Mouse (Mus musculus) cerebellum, adult (tissue): ENCODE measurements around the gene Kifc3.

Experiments used
- ATAC-seq: cut with Nextera tagmentation; 2 replicates; pipeline ENCODE4 v1.9.2; 2017; ENCODE audit warnings: mild to moderate bottlenecking, moderate library complexity, mixed read lengths; ENCODE audit not compliant: insufficient number of reproducible peaks, low FRiP score, low TSS enrichment

Kifc3 gene

DNA sequence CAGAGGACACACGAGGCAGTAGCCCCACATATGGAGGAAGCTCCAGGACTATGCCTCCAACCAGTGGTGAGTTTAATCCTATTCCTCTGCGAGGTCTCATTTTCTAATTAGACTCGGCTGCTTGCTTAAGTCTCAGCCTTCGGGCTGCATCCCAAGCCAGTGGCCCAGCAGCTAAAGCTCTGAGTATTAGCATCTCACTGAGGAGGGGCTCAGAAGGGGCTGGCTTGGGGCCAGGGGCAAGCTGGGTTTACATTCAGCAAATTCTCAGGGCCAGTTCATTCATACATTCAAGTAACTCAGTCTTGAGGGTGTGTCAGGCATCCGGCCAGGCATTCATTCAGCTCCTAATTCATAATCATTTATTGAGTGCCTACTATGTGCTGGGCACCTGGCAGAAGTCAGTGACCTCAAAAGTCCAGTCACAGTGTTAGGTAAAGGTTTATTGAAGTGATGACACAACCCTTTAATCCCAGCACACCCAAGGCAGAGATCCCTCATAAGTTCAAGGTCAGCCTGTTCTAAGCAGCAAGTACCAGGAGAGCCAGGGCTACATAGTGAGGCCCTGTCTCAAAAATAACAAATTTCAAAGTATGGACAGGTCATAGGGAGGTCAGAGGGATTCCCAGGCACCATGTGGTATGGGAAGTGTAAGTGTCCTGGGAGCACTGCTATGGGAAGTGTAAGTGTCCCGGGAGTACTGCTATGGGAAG is 64.1 kb downstream of the Kifc3 start:
- no peak for ATAC-seq

DNA sequence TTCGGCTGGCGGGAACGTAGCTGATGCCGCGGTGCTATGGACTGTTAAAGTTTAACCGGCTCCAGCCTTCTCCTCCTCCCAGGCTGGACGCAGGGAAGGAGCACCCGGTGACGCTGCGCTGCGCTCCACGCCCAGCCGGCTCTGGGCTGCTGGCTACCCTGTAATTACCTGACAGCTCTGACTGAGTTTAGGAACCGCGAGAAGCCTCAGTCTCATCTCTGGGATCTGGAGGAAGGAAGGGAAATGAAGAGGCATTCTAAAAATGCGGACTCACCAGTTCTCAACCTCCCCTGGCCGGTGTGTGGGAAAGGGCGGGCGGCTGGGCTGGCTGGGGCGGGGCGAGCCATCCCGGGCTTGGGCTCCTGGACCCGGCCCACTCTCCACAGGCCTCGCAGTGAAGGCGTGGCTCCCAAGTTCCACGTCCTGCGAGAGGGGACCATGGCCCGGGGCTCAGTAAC is 64.9 kb downstream of the Kifc3 start:
- peak; percentile 47; the same call in 1 of the 2 replicates for ATAC-seq

DNA sequence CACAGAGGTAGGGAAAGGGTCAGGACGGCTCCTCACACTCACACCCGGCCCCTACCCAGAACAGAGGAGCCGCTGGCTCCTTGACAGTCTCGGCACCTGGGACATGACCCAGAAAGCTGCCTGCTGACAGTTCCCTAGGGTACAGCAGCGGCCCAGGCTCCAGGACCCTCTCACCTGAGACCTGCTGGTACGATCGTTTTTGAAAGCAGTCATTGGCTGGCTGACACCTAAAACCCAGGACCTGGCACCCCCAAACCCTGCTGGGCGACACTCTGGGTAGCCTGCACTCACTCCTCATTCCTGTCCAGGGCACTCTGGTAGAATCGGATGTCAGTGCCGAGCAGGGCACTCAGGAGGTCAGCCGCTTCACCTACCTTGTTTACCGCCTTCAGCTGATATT is 65.4 kb downstream of the Kifc3 start:
- ATAC-seq = 0 out of 2 replicates have a peak, but pooled peaks have one; percentile 2

DNA sequence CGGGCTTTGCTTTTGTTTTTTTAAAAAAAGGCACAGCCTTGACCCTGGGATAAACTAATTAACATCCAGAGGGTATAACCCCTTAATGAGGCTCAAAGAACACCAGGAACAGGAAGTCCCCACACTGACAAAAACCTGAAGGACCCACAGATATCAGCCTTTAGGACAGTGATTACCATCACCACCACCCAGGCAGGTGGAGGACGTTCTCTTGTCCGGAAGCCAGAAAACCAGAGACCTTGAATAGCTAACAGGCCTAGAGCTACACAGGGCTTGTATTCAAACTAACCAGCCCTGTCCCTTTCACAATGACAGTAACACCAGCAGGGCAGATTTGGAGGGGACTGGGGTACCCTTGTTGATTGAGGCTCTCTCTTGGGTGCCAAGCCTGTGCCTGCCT is 66.4 kb downstream of the Kifc3 start:
- no peak for ATAC-seq

DNA sequence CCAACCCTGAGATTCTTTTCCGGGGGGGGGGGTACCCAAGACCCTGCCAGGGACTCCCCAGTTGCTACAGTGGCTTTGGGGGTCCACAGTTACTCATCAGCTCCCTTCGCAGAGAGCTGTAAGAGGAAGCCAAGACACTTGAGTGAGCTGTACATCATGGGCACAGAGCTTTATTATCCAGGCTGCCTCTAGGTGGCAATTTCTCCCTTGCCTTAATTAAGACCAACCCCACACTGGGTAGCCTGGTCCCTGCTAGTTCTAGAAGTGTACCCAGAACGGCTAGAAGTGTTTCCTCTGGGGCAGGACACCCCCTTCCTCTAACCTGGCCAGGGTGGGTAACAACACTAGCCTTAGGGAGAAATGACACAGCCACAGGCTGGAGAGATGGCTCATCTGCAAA is 67.4 kb downstream of the Kifc3 start:
- no peak for ATAC-seq

DNA sequence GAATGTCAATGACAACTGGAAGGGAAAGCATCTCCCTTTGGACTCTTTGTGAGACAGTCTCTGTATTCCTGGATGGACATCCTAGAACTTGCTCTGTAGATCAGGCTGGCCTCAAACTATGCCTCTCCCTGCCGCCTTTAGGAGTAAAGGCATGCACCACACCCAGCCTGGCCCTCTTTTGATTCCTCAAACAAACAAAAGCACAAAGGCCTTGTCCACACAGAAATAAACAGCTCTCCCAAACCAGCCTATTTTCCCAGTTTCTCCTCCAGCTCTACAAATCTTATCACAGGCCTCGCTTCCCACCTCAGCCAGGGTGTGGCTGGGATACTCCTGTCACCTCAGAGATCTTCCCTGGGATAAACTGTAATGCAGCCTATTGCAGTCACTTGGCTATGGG is 68.4 kb downstream of the Kifc3 start:
- ATAC-seq = no peak

DNA sequence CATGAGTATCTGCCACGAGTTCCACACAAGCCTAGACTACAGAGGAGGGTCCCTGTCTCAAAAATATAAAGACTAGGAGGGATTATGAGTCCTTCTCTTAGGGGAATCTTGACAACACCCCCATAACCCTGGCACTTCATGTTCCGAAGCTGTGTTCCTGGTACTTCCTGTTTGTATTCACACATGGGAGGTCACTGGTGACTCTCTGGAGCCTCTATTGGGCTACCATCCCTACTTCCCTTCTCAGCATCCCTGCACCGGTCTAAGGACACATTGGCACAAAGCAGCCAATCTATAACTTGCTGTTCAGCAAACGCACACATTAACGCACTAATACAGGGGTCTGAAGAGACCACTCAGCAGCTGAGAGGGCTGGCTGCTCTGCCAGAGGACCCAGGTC is 70.6 kb downstream of the Kifc3 start:
- ATAC-seq = no peak

DNA sequence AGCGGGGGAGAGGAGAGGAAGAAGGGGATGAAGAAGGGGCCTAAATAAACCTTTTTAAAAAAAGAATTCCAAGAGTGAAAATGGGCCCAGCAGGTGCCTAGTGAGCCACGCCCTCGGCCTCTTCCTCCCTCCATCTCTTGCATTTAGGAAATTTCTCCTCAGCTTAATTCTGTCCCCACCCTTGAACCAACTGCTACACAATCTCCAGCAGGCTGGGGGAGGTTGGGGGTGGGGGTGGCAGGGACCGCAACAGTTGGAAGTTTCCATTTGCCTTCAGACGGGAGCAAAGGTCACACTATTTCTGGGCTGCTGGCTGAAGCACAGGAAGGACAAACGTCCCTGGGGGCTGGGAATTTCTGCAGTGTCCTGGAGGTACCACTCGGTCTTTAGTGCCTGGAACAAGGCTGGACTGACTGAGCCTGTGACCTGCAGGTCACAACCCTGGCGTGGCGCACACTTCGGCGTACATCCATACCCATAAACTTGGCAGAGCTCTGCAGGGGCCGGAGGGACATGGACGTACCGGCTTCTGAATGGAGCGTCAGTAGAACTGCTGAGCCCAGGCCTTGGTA is 71.6 kb downstream of the Kifc3 start:
- ATAC-seq = no peak

DNA sequence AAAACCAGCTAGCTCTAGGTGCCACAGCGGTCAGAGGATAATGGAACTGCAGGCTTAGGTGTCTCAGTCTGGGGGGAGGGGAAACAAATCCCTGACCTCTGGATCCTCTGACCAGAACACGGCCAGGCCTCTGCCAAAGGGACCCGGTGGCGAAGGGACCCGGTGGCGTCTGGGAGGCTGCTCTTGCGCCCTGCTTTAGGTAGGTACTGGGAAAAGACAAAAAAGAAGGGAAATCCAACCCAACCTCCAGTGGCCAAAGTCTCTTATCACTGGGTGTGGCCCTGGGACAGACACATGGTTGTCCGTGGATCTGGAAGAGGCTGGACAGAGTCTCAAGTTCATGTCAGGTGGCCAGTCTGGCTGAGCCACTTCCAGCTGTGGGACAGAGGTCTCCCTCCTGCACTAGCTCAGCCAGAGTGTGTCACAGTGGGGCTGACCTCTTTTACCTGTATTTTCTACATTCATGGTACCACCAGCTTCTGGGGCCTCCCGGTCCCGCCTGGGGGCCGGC is 73.8 kb downstream of the Kifc3 start:
- ATAC-seq = no peak

DNA sequence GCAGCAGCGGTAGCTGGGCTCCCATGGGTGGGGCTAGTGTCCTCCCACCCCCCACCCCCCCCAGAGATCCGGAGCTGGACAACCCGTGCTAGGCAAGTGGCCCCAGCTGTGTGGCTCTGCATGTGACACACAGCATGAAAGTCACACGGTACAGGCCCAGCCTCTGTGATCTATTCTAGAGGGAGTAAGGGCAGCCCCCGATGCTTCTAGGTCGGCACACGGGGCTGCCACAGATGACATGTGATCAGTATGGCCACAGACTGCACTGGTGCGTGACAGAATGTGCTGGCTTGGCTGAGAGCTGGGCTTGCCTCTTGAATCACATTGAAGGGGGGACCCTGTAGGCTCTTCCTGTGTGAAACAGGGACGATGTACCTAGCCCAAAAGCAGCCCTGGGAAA is 75.0 kb downstream of the Kifc3 start:
- ATAC-seq = no peak

DNA sequence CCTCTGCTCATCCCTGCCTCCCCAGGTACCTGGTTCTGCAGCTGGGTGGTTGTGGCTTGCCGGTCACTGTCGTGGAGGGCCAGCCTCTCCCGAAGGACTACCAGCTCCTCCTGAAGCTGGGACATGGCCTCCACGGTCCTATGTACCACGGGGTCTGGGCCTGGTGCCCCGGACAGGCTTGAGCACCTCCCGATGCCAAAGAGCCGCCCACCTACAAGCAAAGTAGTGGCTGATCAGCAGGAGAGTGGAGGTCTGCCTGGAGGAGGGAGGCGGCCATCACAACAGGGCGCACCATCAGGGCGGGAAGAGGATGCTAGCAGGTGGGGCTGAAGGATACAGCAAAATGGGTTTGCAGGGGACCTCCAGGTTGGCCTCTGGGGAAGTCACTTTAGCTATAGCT is 76.1 kb downstream of the Kifc3 start:
- ATAC-seq = no peak

DNA sequence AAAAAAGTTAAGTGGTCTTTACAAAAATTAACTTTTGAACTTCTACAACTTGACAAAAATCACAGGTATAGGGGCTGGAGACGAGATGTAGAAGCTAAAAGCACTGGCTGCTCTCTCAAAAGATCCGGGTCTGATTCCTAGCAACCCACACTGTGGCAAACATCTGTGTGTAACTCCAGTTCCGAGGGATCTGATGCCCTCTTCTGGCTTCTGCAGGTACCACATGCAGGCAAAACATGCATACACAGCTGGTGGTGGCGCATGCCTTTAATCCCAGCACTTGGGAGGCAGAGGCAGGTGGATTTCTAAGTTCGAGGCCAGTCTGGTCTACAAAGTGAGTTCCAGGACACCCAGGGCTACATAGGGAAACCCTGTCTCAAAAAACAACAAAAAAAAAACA is 79.2 kb downstream of the Kifc3 start:
- ATAC-seq = no peak

DNA sequence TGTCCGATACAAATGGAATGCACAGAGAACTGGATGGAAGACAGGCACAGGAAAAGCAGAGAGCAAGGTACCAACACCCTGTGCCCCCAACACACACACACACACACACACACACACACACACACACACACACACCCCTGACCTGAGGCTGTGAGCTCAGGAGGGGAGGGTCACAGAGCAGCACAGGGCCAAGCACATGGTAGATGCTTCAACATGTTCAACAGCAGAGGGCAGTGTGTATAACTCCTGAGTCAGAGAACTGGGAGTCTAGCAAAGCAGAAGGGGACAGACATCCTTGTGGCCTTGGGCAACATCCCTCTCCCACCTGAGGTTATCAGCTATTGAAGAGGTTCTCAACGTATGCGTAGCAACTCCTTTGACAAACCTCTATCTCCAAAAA is 88.9 kb downstream of the Kifc3 start:
- ATAC-seq = peak; percentile 20; the same call in 1 of the 2 replicates

DNA sequence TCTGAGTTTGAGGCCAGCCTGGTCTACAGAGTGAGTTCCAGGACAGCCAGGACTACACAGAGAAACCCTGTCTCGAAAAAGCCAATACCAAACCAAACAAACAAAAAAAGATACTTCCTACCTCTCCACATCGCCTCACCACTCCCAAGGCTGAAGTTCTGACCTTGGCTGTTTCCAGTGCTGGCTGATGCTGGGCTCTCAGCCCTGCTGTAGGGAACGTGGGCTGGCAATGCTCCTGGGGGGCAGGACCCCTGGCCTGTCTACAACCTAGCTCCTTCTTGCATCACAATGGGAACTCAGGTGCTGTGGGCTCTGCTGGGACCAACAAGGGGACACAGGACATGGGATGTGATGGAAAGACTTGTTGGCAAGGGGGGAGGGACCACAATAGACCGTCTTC is 89.5 kb downstream of the Kifc3 start:
- no peak for ATAC-seq

DNA sequence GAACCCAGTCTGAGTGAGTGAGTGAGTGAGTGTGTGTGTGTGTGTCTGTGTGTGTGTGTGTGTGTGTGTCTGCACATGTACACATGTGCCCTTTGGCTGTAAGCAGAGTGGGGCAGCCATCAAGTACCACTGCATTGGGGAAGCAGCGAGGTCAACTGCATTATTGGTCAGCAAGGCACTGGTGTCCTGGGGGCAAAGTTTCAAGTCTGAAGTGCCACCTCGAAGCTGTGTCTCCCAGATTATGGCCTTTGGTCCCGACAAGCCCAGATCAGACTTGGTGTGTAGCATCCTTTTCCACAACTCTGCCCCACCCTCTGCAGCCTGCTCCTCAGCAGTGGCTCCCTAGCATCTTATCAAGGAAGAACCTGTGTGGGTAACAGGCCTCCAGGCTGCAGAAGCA is 90.0 kb downstream of the Kifc3 start:
- ATAC-seq = no peak

DNA sequence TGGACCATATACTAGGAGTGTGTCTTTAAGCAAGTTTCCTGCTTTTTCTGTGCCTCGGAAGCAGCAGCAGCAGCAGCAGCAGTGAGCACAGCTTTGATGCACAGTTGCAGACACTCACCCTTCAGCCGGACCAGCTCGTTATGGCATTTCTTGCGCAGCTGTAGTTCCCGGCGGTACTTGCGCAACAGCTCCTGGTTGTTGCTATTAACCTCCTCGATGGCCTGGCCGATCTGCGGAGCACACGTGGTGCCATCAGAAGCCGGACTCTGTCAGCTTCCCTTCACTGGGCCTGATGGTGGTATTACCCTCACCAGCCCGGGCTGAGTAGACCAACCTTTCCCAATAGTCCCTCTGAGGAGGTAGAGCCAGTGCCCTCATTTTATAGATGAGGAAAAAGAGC is 95.3 kb downstream of the Kifc3 start:
- no peak for ATAC-seq

DNA sequence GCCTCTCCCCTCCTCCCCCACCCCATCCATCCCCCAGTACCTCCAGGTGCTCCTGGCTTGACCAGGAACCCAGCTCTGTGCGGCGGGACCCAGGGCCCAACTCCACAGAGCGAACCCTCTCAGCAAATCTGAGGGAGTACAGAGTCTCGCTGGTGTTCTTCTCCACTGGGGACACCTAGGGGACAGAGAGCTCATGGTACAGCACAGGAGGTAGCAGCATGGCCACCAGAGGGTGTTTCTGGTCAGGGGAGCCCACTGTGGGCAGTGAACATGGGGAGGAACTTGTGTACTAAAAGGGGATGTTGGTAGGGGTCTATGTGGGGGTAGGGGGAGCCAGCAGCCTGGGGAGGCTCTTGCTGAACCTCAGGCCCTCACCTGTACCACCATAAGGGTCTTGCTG is 100.6 kb downstream of the Kifc3 start:
- no peak for ATAC-seq

DNA sequence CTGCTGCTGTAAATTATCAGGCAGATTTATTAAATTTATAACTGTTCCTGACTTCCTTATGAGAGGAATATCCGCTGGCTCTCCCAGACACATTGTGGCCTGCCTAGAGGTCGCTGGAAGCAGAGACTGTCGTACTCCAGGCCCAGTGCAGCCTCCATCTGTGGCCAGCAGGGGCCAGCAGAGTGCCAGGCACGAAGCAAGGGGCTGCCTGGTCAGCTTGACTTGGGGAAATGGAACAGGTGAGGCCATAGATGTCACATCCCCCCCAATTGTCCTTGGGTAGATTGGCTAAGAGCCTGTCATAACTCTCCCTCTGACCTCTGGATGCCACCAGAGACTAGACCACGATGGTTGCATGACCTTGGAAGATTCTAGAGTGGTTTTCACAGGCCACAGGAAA is 103.6 kb downstream of the Kifc3 start:
- ATAC-seq = 0 out of 2 replicates have a peak, but pooled peaks have one; percentile 39

DNA sequence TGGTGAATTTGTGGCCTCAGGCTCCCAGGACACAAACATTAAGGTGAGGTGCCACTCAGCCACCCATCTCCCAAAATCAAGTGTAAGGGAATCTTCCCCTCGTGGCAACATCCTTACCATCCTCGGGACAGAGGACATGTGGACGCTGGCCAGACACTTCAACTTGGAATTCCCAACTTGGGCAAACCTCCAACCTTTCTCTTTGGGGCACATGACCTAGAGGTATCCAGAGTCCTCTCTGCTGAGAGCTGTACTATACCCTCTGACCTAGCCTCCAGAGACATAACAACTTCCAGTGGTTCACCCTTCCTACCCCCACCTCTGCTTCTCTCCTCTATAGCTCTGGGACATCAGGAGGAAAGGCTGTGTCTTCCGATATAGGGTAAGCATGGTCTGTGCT is 109.0 kb downstream of the Kifc3 start:
- ATAC-seq = no peak

DNA sequence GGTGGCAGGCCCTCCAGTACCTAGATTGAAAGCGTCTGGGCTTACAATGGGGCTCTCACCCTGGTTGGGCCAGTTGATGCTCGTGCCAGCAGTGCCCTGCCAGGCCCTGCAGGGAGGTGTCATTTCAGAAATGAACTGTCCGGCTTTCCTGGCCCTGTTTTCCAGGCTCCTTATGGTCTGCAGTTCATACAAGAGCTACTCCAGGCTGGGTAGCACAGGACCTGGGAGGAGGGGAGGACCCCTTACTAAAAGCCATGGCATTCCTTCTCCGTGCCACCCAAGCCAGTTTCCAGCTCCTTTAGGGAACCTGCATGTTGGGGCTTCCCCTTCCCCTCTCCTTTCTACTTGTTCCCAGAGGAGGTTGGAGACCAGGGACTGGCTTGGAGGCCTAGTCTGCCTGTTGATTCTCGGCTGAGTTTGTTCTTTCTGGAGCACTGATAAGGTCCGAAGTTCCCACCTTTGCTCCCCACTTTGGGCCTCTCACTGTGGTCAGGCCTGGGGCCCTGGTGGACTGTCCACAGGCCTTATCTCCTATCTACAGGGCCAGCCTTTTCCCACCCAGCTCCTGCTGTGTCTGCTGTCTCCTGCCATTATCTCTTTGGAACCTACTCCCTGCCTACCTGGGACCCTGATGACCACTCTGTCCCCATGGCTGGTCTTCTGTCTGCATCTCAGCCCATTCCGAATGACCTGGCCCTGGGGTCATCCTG is 117.0 kb downstream of the Kifc3 start:
- ATAC-seq = no peak

DNA sequence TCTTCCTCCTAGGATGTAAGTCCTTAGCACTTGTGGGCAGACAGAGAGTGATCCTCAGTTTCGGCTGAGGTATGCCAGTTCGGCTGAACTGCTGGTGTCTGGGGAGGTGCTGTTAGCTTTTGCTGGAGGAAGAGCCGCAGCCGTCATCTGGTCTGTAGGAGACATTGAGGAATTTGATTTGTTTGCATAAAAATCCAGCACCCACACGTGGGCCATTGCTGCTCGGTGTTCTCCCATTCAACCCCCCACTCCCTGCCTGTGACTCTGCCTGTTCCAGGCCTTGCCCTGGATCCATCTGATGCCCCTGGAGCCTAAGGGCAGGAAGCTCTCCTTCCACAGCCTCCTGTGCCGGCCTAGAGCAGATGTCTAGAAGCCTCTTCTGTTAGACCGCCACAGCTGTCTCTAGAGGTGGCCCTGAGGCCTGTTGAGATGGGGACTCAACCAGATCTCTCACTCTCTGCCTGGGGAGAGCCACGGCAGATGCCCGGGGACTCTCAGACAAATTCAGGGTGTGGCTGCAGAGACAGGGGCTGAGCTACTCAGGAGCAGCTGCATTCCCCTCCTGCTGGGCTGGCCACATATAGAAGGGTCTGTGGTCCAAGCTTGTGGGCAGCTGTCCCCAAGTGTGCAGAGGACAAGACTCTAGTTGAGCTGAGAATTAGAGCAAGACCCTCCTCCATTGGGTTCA is 117.7 kb downstream of the Kifc3 start:
- no peak for ATAC-seq
